ENCODE assay signal across 10 mouse cellular contexts in genomic region chr17:86535096-86535495, GRCm38 (mm10). TPM values are rescaled to one million over a fixed set of nuclear protein-coding genes. Genes with fewer than 3 reads are reported as not detected.
DNase-seq lines count a peak whose midpoint lies in the region; ATAC-seq and TF ChIP-seq lines count a peak whose summit lies in the region.
"Had no signal": no experiment of that assay in that cellular context is flagged by ENCODE, and none has a peak within 500 bp of the region (broad histone marks: within the 10 kb centered on the region; RNA-seq: fewer than 3 reads in every experiment).

No protein-coding gene starts in this region.

- H3K27me3 ChIP-seq in heart, postnatal 0 days (ENCODE audit: control insufficient read depth, insufficient read depth, low read length) = no peaks in the 10 kb centered on the region
- no peaks in the 10 kb centered on the region for H3K27me3 ChIP-seq in heart, embryonic 10.5 days (ENCODE audit: insufficient read depth, poor library complexity, severe bottlenecking)
- no peaks in the 10 kb centered on the region for H3K27me3 ChIP-seq in cerebellum, adult 2 months (ENCODE audit: control insufficient read depth, insufficient read depth, low read length)

- TF ChIP-seq CTCF in heart, postnatal 0 days (IDR thresholded peaks at IDR 0.05; ENCODE audit: low read depth) = no peak
- no peak for TF ChIP-seq CTCF in cerebellum, adult 2 months (IDR thresholded peaks at IDR 0.05; ENCODE audit: borderline replicate concordance, insufficient read depth, low read depth, low read length)

- H3K9me3 ChIP-seq in heart, postnatal 0 days (replicated peaks; ENCODE audit: control insufficient read depth, low read length) = no peaks in the 10 kb centered on the region
- H3K9me3 ChIP-seq in heart, embryonic 10.5 days = no peaks in the 10 kb centered on the region

- TF ChIP-seq EP300 in heart, postnatal 0 days (IDR thresholded peaks at IDR 0.05; ENCODE audit: low read depth) = no peak

- TF ChIP-seq POLR2A in cerebellum, adult 2 months (IDR thresholded peaks at IDR 0.05; ENCODE audit: borderline replicate concordance, insufficient read depth, low read length) = no peak

- 56% methylated on average over 10 of the region's 10 CpGs for WGBS in heart, postnatal 0 days
- 85% methylated on average over 10 of the region's 10 CpGs for WGBS in heart, embryonic 10.5 days
- WGBS in cerebellum, adult 2 months = 15% methylated on average over 10 of the region's 10 CpGs

- no peak for DNase-seq in heart, postnatal 0 days (ENCODE audit: low spot score)
- no peak for DNase-seq in heart, embryonic 10.5 days (ENCODE audit: low spot score)
- peak; percentile 37 for DNase-seq in 3134 (ENCODE audit: extremely low read depth, insufficient read length, low spot score)
- DNase-seq in cerebellum, adult 2 months = peak; percentile 86 to 90
- DNase-seq in kidney, postnatal 4 days = peak; percentile 39 to 56
- DNase-seq in c-Kit-positive CD71-positive TER-119-positive erythroid progenitor cells, embryonic 14.5 days (ENCODE audit: low spot score) = no peak
- no peak for DNase-seq in layer of hippocampus, adult 9-11 months

- H3K27ac ChIP-seq in heart, postnatal 0 days (ENCODE audit: low read depth) = peak overlapping the region; percentile 65; the same call in 1 of the 2 replicates
- no peak overlapping the region for H3K27ac ChIP-seq in heart, embryonic 10.5 days
- H3K27ac ChIP-seq in cerebellum, adult 2 months (ENCODE audit: insufficient read depth, low read length) = no peak overlapping the region
- H3K27ac ChIP-seq: liver, embryonic 14.5 days had no signal

- no peaks in the 10 kb centered on the region for H3K36me3 ChIP-seq in heart, postnatal 0 days (replicated peaks; ENCODE audit: control insufficient read depth, insufficient read depth, low read length)
- no peaks in the 10 kb centered on the region for H3K36me3 ChIP-seq in heart, embryonic 10.5 days

- no peak for ATAC-seq in heart, postnatal 0 days (ENCODE audit: insufficient read depth, low read depth)
- no peak for ATAC-seq in megakaryocyte-erythroid progenitor cell, adult 5-6 weeks (replicated peaks; ENCODE audit: low FRiP score, low TSS enrichment, poor library complexity, severe bottlenecking)

- H3K4me2 ChIP-seq in heart, postnatal 0 days (ENCODE audit: low read depth, low read length) = no peak overlapping the region

- peaks cover 23% of the 10 kb centered on the region for H3K4me1 ChIP-seq in heart, postnatal 0 days (ENCODE audit: control insufficient read depth, insufficient read depth)
- H3K4me1 ChIP-seq in heart, embryonic 10.5 days = peaks cover 71% of the 10 kb centered on the region
- peaks cover 22% of the 10 kb centered on the region for H3K4me1 ChIP-seq in cerebellum, adult 2 months (ENCODE audit: control insufficient read depth, insufficient read depth, low read length)

- no peak overlapping the region for H3K4me3 ChIP-seq in heart, postnatal 0 days (ENCODE audit: low read depth, low read length)
- no peak overlapping the region for H3K4me3 ChIP-seq in heart, embryonic 10.5 days
- H3K4me3 ChIP-seq in cerebellum, adult 2 months (replicated peaks; ENCODE audit: insufficient read depth, low read depth, low read length) = no peak overlapping the region

- H3K9ac ChIP-seq in heart, postnatal 0 days (replicated peaks; ENCODE audit: low read depth, low read length) = no peak overlapping the region
- H3K9ac ChIP-seq: liver, embryonic 14.5 days had no signal

RNA-seq across cellular contexts. Expression of gene Gm10309, which starts 30.1 kb away (rescaled TPM):
- not detected in 2 replicates for total RNA-seq in heart, postnatal 0 days (2014; rRNA removed; ENCODE audit: low replicate concordance)
- polyA plus RNA-seq in heart, postnatal 0 days (2015; fragmentation: Nextera tagmentation; extraction: Ambion mirVana) = 0.10 and 0.12 TPM in 2 replicates
- polyA plus RNA-seq in heart, embryonic 10.5 days (2016; fragmentation: Nextera tagmentation; extraction: Ambion mirVana) = 0.38 and 0.44 TPM in 2 replicates
- polyA plus RNA-seq in cerebellum, adult 2 months (2012; rRNA removed) = 0.06 TPM in 1 of 2 replicates, not detected in the other
- total RNA-seq in megakaryocyte-erythroid progenitor cell, adult 5-6 weeks (2014; fragmentation: Nextera tagmentation) = not detected in 2 replicates
- total RNA-seq in megakaryocyte-erythroid progenitor cell, adult 5-6 weeks (2017) = not detected in 2 replicates
- total RNA-seq: ES-E14 had no signal

Comparison
In these comparisons a context has a peak if more than half of its experiments do, and no peak if none do; other contexts are left out.
1. DNase-seq: peak in 3134 (single experiment), cerebellum, adult 2 months (2 of 2) and kidney, postnatal 4 days (2 of 2); none in heart, postnatal 0 days (single experiment), heart, embryonic 10.5 days (single experiment), c-Kit-positive CD71-positive TER-119-positive erythroid progenitor cells, embryonic 14.5 days (single experiment) and layer of hippocampus, adult 9-11 months (single experiment).